Mouse (Mus musculus): ENCODE data around the gene Zdhhc17. TPM values are rescaled to one million over a fixed set of nuclear protein-coding genes. Genes with fewer than 3 reads are reported as not detected.

Gene Zdhhc17
- polyA plus RNA-seq, 1 experiment from 2014 or later: 25.0 TPM

DNA sequence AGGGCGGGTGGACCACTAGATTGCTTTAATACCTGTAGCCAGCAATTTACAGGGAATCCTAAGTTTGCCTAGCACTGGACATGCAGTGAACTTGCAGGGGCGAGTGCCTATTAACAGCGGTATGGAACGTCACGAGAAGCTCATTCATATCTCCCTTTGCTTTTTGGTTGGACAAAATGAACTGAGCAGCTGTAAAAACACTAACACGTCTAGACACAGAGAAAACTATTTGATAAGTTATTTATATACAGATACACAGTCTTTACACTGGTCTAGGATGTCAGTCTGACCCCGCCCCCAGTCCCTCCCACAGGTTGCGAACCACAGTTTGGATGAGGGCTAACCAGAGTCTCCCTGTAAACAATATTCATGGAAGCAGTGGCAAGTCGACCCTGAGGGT is 67.1 kb downstream of the Zdhhc17 start:
- H3K27ac ChIP-seq (ENCODE audit: low read depth): no peak overlapping the region
- H3K9me3 ChIP-seq (ENCODE audit: control insufficient read depth, low read length): no peaks in the 10 kb centered on the region
- no peak overlapping the region for H3K4me3 ChIP-seq (ENCODE audit: low read depth, low read length)
- DNase-seq (ENCODE audit: low spot score) (no peak), ATAC-seq (replicated peaks; ENCODE audit: low FRiP score, low TSS enrichment, low read depth) (no peak)
- H3K4me2 ChIP-seq (ENCODE audit: low read length): no peak overlapping the region
- H3K27me3 ChIP-seq (replicated peaks; ENCODE audit: control insufficient read depth, insufficient read depth, low read length): no peaks in the 10 kb centered on the region
- H3K36me3 ChIP-seq (ENCODE audit: control insufficient read depth, insufficient read depth, low read length): peaks cover 83% of the 10 kb centered on the region
- no peak overlapping the region for H3K9ac ChIP-seq (ENCODE audit: low read length)
- no peaks in the 10 kb centered on the region for H3K4me1 ChIP-seq (replicated peaks; ENCODE audit: control insufficient read depth, insufficient read depth, low read length)
- 84% methylated on average over 9 of the region's 9 CpGs for WGBS

DNA sequence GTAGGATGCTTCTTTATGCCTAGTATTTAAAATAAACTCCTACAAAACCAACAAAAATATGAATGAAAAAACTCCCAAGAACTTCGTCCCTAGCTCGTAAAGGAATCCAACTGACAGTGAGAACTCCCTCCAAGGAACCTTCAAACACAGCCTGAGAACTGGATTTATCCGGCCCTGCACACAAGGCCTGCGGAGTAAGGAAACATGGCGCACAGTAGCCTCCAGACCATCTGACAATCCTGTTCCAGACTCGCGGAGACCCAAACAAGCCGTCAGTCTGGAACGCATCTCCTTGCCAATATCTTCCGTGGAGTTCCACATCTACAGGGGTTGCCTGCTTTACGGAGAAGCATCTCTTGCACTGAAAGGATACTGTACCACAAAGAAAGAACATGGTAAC is 68.0 kb downstream of the Zdhhc17 start:
- H3K9me3 ChIP-seq (ENCODE audit: control insufficient read depth, low read length): no peaks in the 10 kb centered on the region
- ATAC-seq (replicated peaks; ENCODE audit: low FRiP score, low TSS enrichment, low read depth) (no peak), DNase-seq (ENCODE audit: low spot score) (no peak)
- no peak overlapping the region for H3K4me2 ChIP-seq (ENCODE audit: low read length)
- H3K27me3 ChIP-seq (replicated peaks; ENCODE audit: control insufficient read depth, insufficient read depth, low read length): no peaks in the 10 kb centered on the region
- H3K27ac ChIP-seq (ENCODE audit: low read depth): no peak overlapping the region
- WGBS: 85% methylated on average over 11 of the region's 11 CpGs
- peaks cover 83% of the 10 kb centered on the region for H3K36me3 ChIP-seq (ENCODE audit: control insufficient read depth, insufficient read depth, low read length)
- no peaks in the 10 kb centered on the region for H3K4me1 ChIP-seq (replicated peaks; ENCODE audit: control insufficient read depth, insufficient read depth, low read length)
- no peak overlapping the region for H3K4me3 ChIP-seq (ENCODE audit: low read depth, low read length)
- no peak overlapping the region for H3K9ac ChIP-seq (ENCODE audit: low read length)

DNA sequence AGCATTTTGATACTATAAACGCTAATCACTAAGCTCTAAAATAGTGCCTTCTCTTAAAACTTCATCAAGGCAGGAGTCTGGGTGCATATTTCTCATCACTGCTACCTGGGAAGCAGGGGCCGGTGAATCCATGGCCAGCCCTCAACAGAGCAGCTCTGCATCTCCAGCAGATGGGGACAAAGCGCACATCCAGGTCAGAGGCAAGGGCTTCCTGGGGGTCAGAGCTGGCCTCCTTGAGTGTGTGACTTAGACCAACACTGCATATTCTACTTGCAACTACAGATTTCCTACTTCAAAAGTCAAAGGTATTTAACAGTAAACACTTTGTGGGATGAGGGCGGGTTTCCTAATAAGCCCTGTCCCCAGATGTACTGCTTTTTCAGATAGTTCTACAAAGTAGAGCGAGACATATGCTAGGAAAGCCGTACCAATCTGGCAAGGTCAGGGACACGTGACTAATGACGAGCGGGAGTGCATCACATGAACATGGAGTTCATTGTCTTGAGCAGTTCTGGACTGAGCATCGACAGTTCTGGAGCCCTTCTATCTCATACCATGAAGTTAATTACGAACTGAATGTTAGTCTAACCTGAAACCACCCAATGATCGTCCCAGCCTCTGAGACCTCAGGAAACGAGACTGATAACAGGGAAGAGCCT is 69.1 kb downstream of the Zdhhc17 start:
- 85% methylated on average over 13 of the region's 13 CpGs for WGBS
- no peaks in the 10 kb centered on the region for H3K9me3 ChIP-seq (ENCODE audit: control insufficient read depth, low read length)
- no peak for DNase-seq (ENCODE audit: low spot score)
- no peaks in the 10 kb centered on the region for H3K4me1 ChIP-seq (replicated peaks; ENCODE audit: control insufficient read depth, insufficient read depth, low read length)
- no peak for ATAC-seq (replicated peaks; ENCODE audit: low FRiP score, low TSS enrichment, low read depth)
- peaks cover 78% of the 10 kb centered on the region for H3K36me3 ChIP-seq (ENCODE audit: control insufficient read depth, insufficient read depth, low read length)
- no peaks in the 10 kb centered on the region for H3K27me3 ChIP-seq (replicated peaks; ENCODE audit: control insufficient read depth, insufficient read depth, low read length)
- no peak overlapping the region for H3K27ac ChIP-seq (ENCODE audit: low read depth)
- no peak overlapping the region for H3K4me3 ChIP-seq (ENCODE audit: low read depth, low read length)
- H3K9ac ChIP-seq (ENCODE audit: low read length): no peak overlapping the region
- no peak overlapping the region for H3K4me2 ChIP-seq (ENCODE audit: low read length)

DNA sequence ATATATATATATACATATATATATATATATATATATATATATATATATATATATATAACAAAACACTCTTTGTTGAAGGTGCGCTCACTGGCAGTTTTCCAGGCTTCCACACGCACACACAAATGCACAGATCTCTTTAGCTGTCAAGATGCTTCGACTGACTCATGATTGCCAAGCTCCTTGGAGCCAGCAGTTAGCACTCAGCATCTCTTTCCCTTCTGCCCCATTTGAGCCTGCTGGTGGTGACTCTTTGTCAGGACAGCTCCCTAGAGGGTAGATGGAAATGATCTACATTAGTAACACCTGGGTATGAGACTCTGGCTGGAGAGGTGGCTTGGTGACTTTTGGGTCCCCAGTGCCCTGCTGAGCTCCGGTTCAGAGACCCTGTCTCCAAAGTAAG is 70.2 kb downstream of the Zdhhc17 start:
- WGBS: 84% methylated on average over 4 of the region's 4 CpGs
- ATAC-seq (replicated peaks; ENCODE audit: low FRiP score, low TSS enrichment, low read depth): no peak
- DNase-seq (ENCODE audit: low spot score): no peak
- no peak overlapping the region for H3K4me2 ChIP-seq (ENCODE audit: low read length)
- H3K27ac ChIP-seq (ENCODE audit: low read depth): no peak overlapping the region
- H3K4me3 ChIP-seq (ENCODE audit: low read depth, low read length): no peak overlapping the region
- no peaks in the 10 kb centered on the region for H3K4me1 ChIP-seq (replicated peaks; ENCODE audit: control insufficient read depth, insufficient read depth, low read length)
- H3K27me3 ChIP-seq (replicated peaks; ENCODE audit: control insufficient read depth, insufficient read depth, low read length): no peaks in the 10 kb centered on the region
- peaks cover 75% of the 10 kb centered on the region for H3K36me3 ChIP-seq (ENCODE audit: control insufficient read depth, insufficient read depth, low read length)
- no peaks in the 10 kb centered on the region for H3K9me3 ChIP-seq (ENCODE audit: control insufficient read depth, low read length)
- H3K9ac ChIP-seq (ENCODE audit: low read length): no peak overlapping the region

DNA sequence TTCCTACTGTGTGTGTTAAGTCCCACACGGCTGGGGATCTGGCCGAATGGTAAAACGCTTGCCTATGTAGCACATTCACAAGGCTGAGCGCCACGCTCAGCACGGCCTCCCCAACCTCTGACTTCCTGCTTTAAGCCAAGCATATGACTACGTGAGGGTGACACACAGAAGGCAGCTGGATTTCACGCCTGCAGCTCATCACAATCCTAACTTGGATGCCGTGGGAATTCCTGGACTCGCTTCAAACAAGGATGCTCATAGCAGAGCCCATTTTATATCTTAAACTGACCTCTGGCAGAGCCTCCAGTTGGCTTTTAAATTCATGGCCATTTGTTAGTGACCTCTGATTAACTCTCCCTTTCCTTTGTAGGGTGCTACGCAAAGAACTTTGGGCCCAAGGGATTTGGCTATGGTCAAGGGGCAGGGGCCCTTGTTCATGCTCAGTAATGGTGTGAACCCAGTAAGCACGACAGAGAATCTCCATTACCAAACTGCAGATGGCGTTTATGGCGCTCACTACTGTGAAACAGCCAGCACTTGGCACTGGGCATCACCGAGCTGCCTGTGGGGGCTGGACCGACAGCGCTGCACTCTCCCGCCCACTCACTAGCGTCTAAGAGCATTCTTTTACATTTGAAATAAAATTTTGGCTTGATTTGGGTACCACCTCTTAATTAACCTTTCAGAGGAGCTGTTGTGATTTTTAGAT is 70.9 kb downstream of the Zdhhc17 start:
- Histone ChIP-seq H3K4me2 (ENCODE audit: low read length) (no peak overlapping the region), H3K27ac (ENCODE audit: low read depth) (0 out of 2 replicates have a peak overlapping the region, but pooled peaks have one; percentile 16), H3K9me3 (ENCODE audit: control insufficient read depth, low read length) (no peaks in the 10 kb centered on the region), H3K4me1 (replicated peaks; ENCODE audit: control insufficient read depth, insufficient read depth, low read length) (no peaks in the 10 kb centered on the region), H3K9ac (ENCODE audit: low read length) (no peak overlapping the region), H3K27me3 (replicated peaks; ENCODE audit: control insufficient read depth, insufficient read depth, low read length) (no peaks in the 10 kb centered on the region), H3K4me3 (ENCODE audit: low read depth, low read length) (no peak overlapping the region), H3K36me3 (ENCODE audit: control insufficient read depth, insufficient read depth, low read length) (peaks cover 73% of the 10 kb centered on the region)
- WGBS: 84% methylated on average over 19 of the region's 19 CpGs
- DNase-seq (ENCODE audit: low spot score) (no peak), ATAC-seq (replicated peaks; ENCODE audit: low FRiP score, low TSS enrichment, low read depth) (no peak)

DNA sequence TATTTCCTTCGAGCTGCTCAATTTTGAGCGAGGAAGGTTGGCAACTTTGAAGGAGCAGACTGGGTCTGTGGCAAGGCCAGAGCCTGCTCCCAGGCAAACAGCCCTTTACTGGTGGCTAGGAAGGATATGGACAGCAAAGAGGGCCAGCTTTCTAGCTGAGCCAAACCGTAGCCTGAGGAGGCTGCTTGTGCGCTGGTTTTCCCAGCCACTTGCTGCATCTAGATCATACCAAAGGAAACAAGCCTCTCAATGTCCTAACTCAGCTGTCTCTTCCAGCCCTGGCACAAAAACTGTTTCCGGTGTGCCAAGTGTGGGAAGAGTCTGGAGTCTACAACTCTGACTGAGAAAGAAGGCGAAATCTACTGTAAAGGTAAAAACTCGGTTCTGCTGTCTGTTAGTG is 71.6 kb downstream of the Zdhhc17 start:
- no peak overlapping the region for H3K4me2 ChIP-seq (ENCODE audit: low read length)
- 0 out of 2 replicates have a peak overlapping the region, but pooled peaks have one; percentile 16 for H3K27ac ChIP-seq (ENCODE audit: low read depth)
- no peak overlapping the region for H3K9ac ChIP-seq (ENCODE audit: low read length)
- no peaks in the 10 kb centered on the region for H3K4me1 ChIP-seq (replicated peaks; ENCODE audit: control insufficient read depth, insufficient read depth, low read length)
- H3K27me3 ChIP-seq (replicated peaks; ENCODE audit: control insufficient read depth, insufficient read depth, low read length): no peaks in the 10 kb centered on the region
- no peak for DNase-seq (ENCODE audit: low spot score)
- peaks cover 69% of the 10 kb centered on the region for H3K36me3 ChIP-seq (ENCODE audit: control insufficient read depth, insufficient read depth, low read length)
- no peaks in the 10 kb centered on the region for H3K9me3 ChIP-seq (ENCODE audit: control insufficient read depth, low read length)
- 93% methylated on average over 7 of the region's 7 CpGs for WGBS
- no peak overlapping the region for H3K4me3 ChIP-seq (ENCODE audit: low read depth, low read length)
- ATAC-seq (replicated peaks; ENCODE audit: low FRiP score, low TSS enrichment, low read depth): no peak

DNA sequence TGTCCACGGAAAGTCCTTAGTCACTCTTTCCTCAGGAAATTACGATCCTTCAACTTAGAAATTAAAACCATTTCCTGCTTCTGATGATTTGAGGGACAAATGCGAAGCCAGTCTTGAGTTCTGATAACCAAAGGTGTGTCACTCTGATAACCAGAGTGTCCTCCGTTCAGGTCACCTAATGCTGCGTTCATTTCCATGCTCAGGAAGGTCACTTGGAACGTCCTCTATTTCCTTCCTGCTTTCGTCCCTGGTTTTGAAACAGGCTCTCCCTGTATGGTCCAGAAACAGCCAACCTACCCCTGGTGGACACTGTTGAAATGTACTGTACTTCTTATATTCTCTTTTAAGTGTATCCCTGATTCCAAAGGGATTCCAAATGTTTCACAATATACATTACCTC is 74.3 kb downstream of the Zdhhc17 start:
- ATAC-seq (replicated peaks; ENCODE audit: low FRiP score, low TSS enrichment, low read depth) (no peak), DNase-seq (ENCODE audit: low spot score) (no peak)
- H3K27me3 ChIP-seq (replicated peaks; ENCODE audit: control insufficient read depth, insufficient read depth, low read length): no peaks in the 10 kb centered on the region
- H3K4me1 ChIP-seq (replicated peaks; ENCODE audit: control insufficient read depth, insufficient read depth, low read length): peaks cover 8% of the 10 kb centered on the region; the same call in 1 of the 2 replicates
- H3K36me3 ChIP-seq (ENCODE audit: control insufficient read depth, insufficient read depth, low read length): peaks cover 53% of the 10 kb centered on the region
- WGBS: 76% methylated on average over 7 of the region's 7 CpGs
- no peak overlapping the region for H3K4me3 ChIP-seq (ENCODE audit: low read depth, low read length)
- no peak overlapping the region for H3K4me2 ChIP-seq (ENCODE audit: low read length)
- no peaks in the 10 kb centered on the region for H3K9me3 ChIP-seq (ENCODE audit: control insufficient read depth, low read length)
- H3K27ac ChIP-seq (ENCODE audit: low read depth): no peak overlapping the region
- H3K9ac ChIP-seq (ENCODE audit: low read length): no peak overlapping the region

DNA sequence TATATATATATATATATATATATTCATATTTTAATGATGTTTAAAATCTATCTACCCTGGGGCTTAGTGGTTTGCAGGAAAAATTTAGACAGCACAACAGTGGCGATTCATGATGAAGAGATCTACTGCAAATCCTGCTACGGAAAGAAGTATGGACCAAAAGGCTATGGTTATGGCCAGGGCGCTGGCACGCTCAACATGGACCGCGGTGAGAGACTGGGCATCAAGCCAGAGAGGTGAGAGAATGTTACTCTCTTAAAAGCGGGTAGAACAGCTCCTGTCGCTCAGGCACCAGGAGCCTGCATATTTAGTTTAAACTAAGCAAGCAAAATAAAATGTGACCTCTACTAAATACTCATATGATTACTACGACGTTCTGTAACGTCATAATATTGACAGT is 74.9 kb downstream of the Zdhhc17 start:
- ATAC-seq (replicated peaks; ENCODE audit: low FRiP score, low TSS enrichment, low read depth): no peak
- no peak overlapping the region for H3K4me3 ChIP-seq (ENCODE audit: low read depth, low read length)

DNA sequence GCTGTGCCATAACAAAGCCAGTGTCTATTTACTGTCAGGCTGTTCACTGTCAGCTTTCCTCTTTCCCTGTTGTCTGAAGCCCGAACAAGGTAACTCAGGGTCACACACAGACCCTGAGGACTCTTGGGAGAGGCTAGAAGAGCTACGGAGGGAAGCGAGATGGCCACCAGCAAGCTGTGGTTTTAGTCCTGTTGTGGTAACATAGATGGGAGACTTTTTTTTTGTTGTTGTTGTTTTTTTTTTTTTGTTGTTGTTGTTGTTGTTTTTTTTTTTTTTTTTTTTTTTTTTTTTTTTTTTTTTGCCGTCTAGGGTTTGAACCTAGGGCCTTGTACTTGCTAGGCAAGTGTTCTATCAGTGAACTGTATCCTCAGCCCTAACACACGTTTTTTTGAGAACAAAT is 76.4 kb downstream of the Zdhhc17 start:
- 76% methylated on average over 5 of the region's 5 CpGs for WGBS
- H3K27me3 ChIP-seq (replicated peaks; ENCODE audit: control insufficient read depth, insufficient read depth, low read length): no peaks in the 10 kb centered on the region
- peaks cover 21% of the 10 kb centered on the region for H3K4me1 ChIP-seq (replicated peaks; ENCODE audit: control insufficient read depth, insufficient read depth, low read length)
- H3K4me3 ChIP-seq (ENCODE audit: low read depth, low read length): no peak overlapping the region
- no peak overlapping the region for H3K4me2 ChIP-seq (ENCODE audit: low read length)
- ATAC-seq (replicated peaks; ENCODE audit: low FRiP score, low TSS enrichment, low read depth) (no peak), DNase-seq (ENCODE audit: low spot score) (no peak)
- no peak overlapping the region for H3K9ac ChIP-seq (ENCODE audit: low read length)
- H3K9me3 ChIP-seq (ENCODE audit: control insufficient read depth, low read length): no peaks in the 10 kb centered on the region
- peaks cover 39% of the 10 kb centered on the region for H3K36me3 ChIP-seq (ENCODE audit: control insufficient read depth, insufficient read depth, low read length)
- H3K27ac ChIP-seq (ENCODE audit: low read depth): no peak overlapping the region

More for the DNA sequence above, 74.9 kb downstream of the Zdhhc17 start:
- H3K4me2 ChIP-seq (ENCODE audit: low read length): no peak overlapping the region
- 84% methylated on average over 11 of the region's 11 CpGs for WGBS
- no peak overlapping the region for H3K9ac ChIP-seq (ENCODE audit: low read length)
- H3K4me1 ChIP-seq (replicated peaks; ENCODE audit: control insufficient read depth, insufficient read depth, low read length): peaks cover 8% of the 10 kb centered on the region; the same call in 1 of the 2 replicates
- no peak overlapping the region for H3K27ac ChIP-seq (ENCODE audit: low read depth)
- DNase-seq (ENCODE audit: low spot score): no peak
- no peaks in the 10 kb centered on the region for H3K27me3 ChIP-seq (replicated peaks; ENCODE audit: control insufficient read depth, insufficient read depth, low read length)
- peaks cover 48% of the 10 kb centered on the region for H3K36me3 ChIP-seq (ENCODE audit: control insufficient read depth, insufficient read depth, low read length)
- H3K9me3 ChIP-seq (ENCODE audit: control insufficient read depth, low read length): no peaks in the 10 kb centered on the region
